Mouse (Mus musculus) megakaryocyte, embryonic 14.5 days (primary cell): ENCODE measurements at regions not wholly inside any gene's neighbourhood (a gene's known extent, or its start where the extent isn't known, plus 50 kb on each side); places are given as distances from the start of the nearest gene placed in this dataset.

Source experiments
- FLI1 ChIP-seq: IDR thresholded peaks from 2 replicates; pipeline ENCODE4 v1.6.1; 2012; ENCODE audit warnings: low read length, inconsistent platforms, mixed read lengths
- GATA1 ChIP-seq: IDR thresholded peaks from 3 replicates; pipeline ENCODE4 v1.6.1; 2012; ENCODE audit warnings: mixed read lengths, low read length, inconsistent platforms, borderline replicate concordance

- TF ChIP-seq FLI1, result no peak
- TF ChIP-seq GATA1, result no peak
These were observed 243.4 kb upstream of the Cwc22 start for GRCm38 (mm10) chr2:78189620-78190019.
